Mouse (Mus musculus) heart, embryonic 13.5 days (tissue): ENCODE results near the gene Dnajb13. TPM values are rescaled to one million over a fixed set of nuclear protein-coding genes. Genes with fewer than 3 reads are reported as not detected.

Experiments used
- ATAC-seq: fragments of 200-750 bp; cut with Nextera tagmentation; 2 replicates; pipeline ENCODE4 v1.8.0; 2017; ENCODE audit warnings: moderate TSS enrichment; ENCODE audit not compliant: insufficient number of reproducible peaks, low FRiP score, low TSS enrichment; ENCODE audit errors: extremely low read depth
- H3K27ac ChIP-seq: fragments of 300-500 bp; sonication (generic); replicated peaks from 2 replicates; pipeline ENCODE4 v1.5.1; 2015; ENCODE audit warnings: moderate library complexity, mild to moderate bottlenecking, inconsistent platforms
- H3K27me3 ChIP-seq: fragments of 300-500 bp; sonication (generic); replicated peaks from 2 replicates; pipeline ENCODE4 v1.6.1; 2015; ENCODE audit warnings: mild to moderate bottlenecking, inconsistent platforms
- H3K36me3 ChIP-seq: fragments of 300-500 bp; sonication (generic); 2 replicates; pipeline ENCODE4 v1.6.1; 2015; ENCODE audit warnings: mild to moderate bottlenecking, inconsistent platforms
- H3K4me1 ChIP-seq: fragments of 300-500 bp; sonication (generic); 2 replicates; pipeline ENCODE4 v1.6.1; 2015; ENCODE audit warnings: inconsistent platforms
- H3K4me2 ChIP-seq: fragments of 300-500 bp; sonication (generic); 2 replicates; pipeline ENCODE4 v1.6.1; 2015; ENCODE audit warnings: inconsistent platforms, mild to moderate bottlenecking, moderate library complexity
- H3K4me3 ChIP-seq: fragments of 300-500 bp; sonication (generic); 2 replicates; pipeline ENCODE4 v1.5.1; 2015; ENCODE audit warnings: moderate library complexity, mild to moderate bottlenecking, inconsistent platforms
- H3K9ac ChIP-seq: fragments of 300-500 bp; sonication (generic); 2 replicates; pipeline ENCODE4 v1.6.1; 2015; ENCODE audit warnings: inconsistent platforms, mild to moderate bottlenecking, moderate library complexity
- H3K9me3 ChIP-seq: fragments of 300-500 bp; sonication (generic); 2 replicates; pipeline ENCODE4 v1.6.1; 2016; ENCODE audit warnings: inconsistent platforms
- WGBS: fragments of 180-500 bp; shearing (Covaris S2); methylation state at CpG from one replicate; pipeline ENCODE4 v1.1.7; 2015; ENCODE audit warnings: mixed read lengths; 5-methylcytosine and 5-hydroxymethylcytosine counted together
- polyA plus RNA-seq: library from polyadenylated mRNA; unstranded; fragments of >200 nt; fragmentation: Nextera tagmentation; extraction: Ambion mirVana; gene quantifications from 2 replicates; pipeline ENCODE4 v1.2.1, GENCODE M21; 2015

Dnajb13 gene
- polyA plus RNA-seq, 1 experiment from 2014 or later = 0.29 TPM

- H3K27me3 ChIP-seq = no peaks in the 10 kb centered on the region
- ATAC-seq = no peak
- peak overlapping the region; percentile 65 for H3K4me3 ChIP-seq
- WGBS = 31% methylated on average over 7 of the region's 7 CpGs
- H3K4me2 ChIP-seq = peak overlapping the region; percentile 82
- H3K4me1 ChIP-seq = peaks cover 12% of the 10 kb centered on the region
- peak overlapping the region; percentile 82; the same call in 1 of the 2 replicates for H3K27ac ChIP-seq
- H3K36me3 ChIP-seq = peaks cover 21% of the 10 kb centered on the region
- H3K9me3 ChIP-seq = no peaks in the 10 kb centered on the region
- H3K9ac ChIP-seq = peak overlapping the region; percentile 84
Measured at GRCm38 (mm10) chr7:100537519-100537902, 22.8 kb upstream of the Dnajb13 start.

- peaks cover 21% of the 10 kb centered on the region for H3K36me3 ChIP-seq
- H3K27me3 ChIP-seq = no peaks in the 10 kb centered on the region
- WGBS = under 1% methylated on average over 33 of the region's 33 CpGs
- peak within 1 kb of the TSS; percentile 84 for H3K9ac ChIP-seq
- peak within 1 kb of the TSS; percentile 82 for H3K4me2 ChIP-seq
- H3K9me3 ChIP-seq = no peaks in the 10 kb centered on the region
- H3K4me1 ChIP-seq = peaks cover 12% of the 10 kb centered on the region
- H3K27ac ChIP-seq = peak within 1 kb of the TSS; percentile 82
- H3K4me3 ChIP-seq = peak within 1 kb of the TSS; percentile 65
- ATAC-seq = peak; percentile 95
Measured at GRCm38 (mm10) chr7:100536804-100537518, 22.2 kb upstream of the Dnajb13 start, which contains the start of gene Coa4. Gene Coa4 (plus strand): TSS chr7:100537071.

GRCm38 (mm10) chr7:100535831-100536230, 21.1 kb upstream of the Dnajb13 start:
- peaks cover 12% of the 10 kb centered on the region for H3K4me1 ChIP-seq
- no peak overlapping the region for H3K27ac ChIP-seq
- peaks cover 21% of the 10 kb centered on the region for H3K36me3 ChIP-seq
- peak overlapping the region; percentile 82 for H3K4me2 ChIP-seq
- H3K4me3 ChIP-seq = no peak overlapping the region
- H3K9me3 ChIP-seq = no peaks in the 10 kb centered on the region
- 69% methylated on average over 2 of the region's 2 CpGs for WGBS
- ATAC-seq = no peak
- no peak overlapping the region for H3K9ac ChIP-seq
- no peaks in the 10 kb centered on the region for H3K27me3 ChIP-seq

- H3K36me3 ChIP-seq = peaks cover 5% of the 10 kb centered on the region
- no peak for ATAC-seq
- no peaks in the 10 kb centered on the region for H3K27me3 ChIP-seq
- no peak overlapping the region for H3K9ac ChIP-seq
- peaks cover 12% of the 10 kb centered on the region for H3K4me1 ChIP-seq
- 76% methylated on average over 3 of the region's 3 CpGs for WGBS
- H3K9me3 ChIP-seq = no peaks in the 10 kb centered on the region; the same call in 1 of the 2 replicates
- H3K27ac ChIP-seq = no peak overlapping the region
- no peak overlapping the region for H3K4me3 ChIP-seq
- no peak overlapping the region for H3K4me2 ChIP-seq
Measured at GRCm38 (mm10) chr7:100534216-100534615, 19.5 kb upstream of the Dnajb13 start.

GRCm38 (mm10) chr7:100533503-100533902, 18.7 kb upstream of the Dnajb13 start:
- WGBS = 49% methylated on average over 2 of the region's 2 CpGs
- Histone ChIP-seq H3K9ac (no peak overlapping the region), H3K27ac (no peak overlapping the region), H3K4me2 (no peak overlapping the region), H3K4me1 (peaks cover 12% of the 10 kb centered on the region), H3K27me3 (no peaks in the 10 kb centered on the region), H3K4me3 (no peak overlapping the region), H3K36me3 (no peaks in the 10 kb centered on the region), H3K9me3 (no peaks in the 10 kb centered on the region; the same call in 1 of the 2 replicates)
- ATAC-seq = no peak

GRCm38 (mm10) chr7:100530766-100531165, 16.0 kb upstream of the Dnajb13 start:
- no peak for ATAC-seq
- no peaks in the 10 kb centered on the region for H3K36me3 ChIP-seq
- no peak overlapping the region for H3K9ac ChIP-seq
- H3K27ac ChIP-seq = no peak overlapping the region
- no peak overlapping the region for H3K4me3 ChIP-seq
- H3K4me1 ChIP-seq = no peaks in the 10 kb centered on the region
- 89% methylated on average over 5 of the region's 5 CpGs for WGBS
- H3K27me3 ChIP-seq = no peaks in the 10 kb centered on the region
- no peaks in the 10 kb centered on the region; the same call in 1 of the 2 replicates for H3K9me3 ChIP-seq
- H3K4me2 ChIP-seq = no peak overlapping the region

- Histone ChIP-seq H3K36me3 (no peaks in the 10 kb centered on the region), H3K4me1 (no peaks in the 10 kb centered on the region), H3K27me3 (no peaks in the 10 kb centered on the region), H3K4me2 (no peak overlapping the region), H3K9me3 (no peaks in the 10 kb centered on the region), H3K27ac (no peak overlapping the region), H3K9ac (no peak overlapping the region), H3K4me3 (no peak overlapping the region)
- ATAC-seq = no peak
- 51% methylated on average over 8 of the region's 8 CpGs for WGBS
Measured at GRCm38 (mm10) chr7:100524669-100525068, 9.9 kb upstream of the Dnajb13 start.

- no peak overlapping the region for H3K27ac ChIP-seq
- H3K4me1 ChIP-seq = no peaks in the 10 kb centered on the region
- no peak overlapping the region for H3K4me2 ChIP-seq
- H3K27me3 ChIP-seq = no peaks in the 10 kb centered on the region
- no peak overlapping the region for H3K9ac ChIP-seq
- H3K4me3 ChIP-seq = no peak overlapping the region
- no peaks in the 10 kb centered on the region for H3K36me3 ChIP-seq
- ATAC-seq = no peak
- H3K9me3 ChIP-seq = no peaks in the 10 kb centered on the region
- WGBS = 69% methylated on average over 3 of the region's 3 CpGs
Measured at GRCm38 (mm10) chr7:100522222-100522621, 7.5 kb upstream of the Dnajb13 start.

- WGBS = 17% methylated on average over 10 of the region's 10 CpGs
Measured at GRCm38 (mm10) chr7:100520663-100521285, 6.0 kb upstream of the Dnajb13 start.

GRCm38 (mm10) chr7:100520204-100520603, 5.4 kb upstream of the Dnajb13 start:
- Histone ChIP-seq H3K4me1 (no peaks in the 10 kb centered on the region), H3K27me3 (0 out of 2 replicates have a peak, but pooled peaks cover 2% of the 10 kb centered on the region), H3K27ac (no peak overlapping the region), H3K36me3 (no peaks in the 10 kb centered on the region), H3K9ac (no peak overlapping the region), H3K9me3 (no peaks in the 10 kb centered on the region), H3K4me3 (no peak overlapping the region), H3K4me2 (no peak overlapping the region)
- 52% methylated on average over 7 of the region's 7 CpGs for WGBS
- no peak for ATAC-seq

More at GRCm38 (mm10) chr7:100520663-100521285, 6.0 kb upstream of the Dnajb13 start:
- H3K9me3 ChIP-seq = no peaks in the 10 kb centered on the region
- no peak overlapping the region for H3K27ac ChIP-seq
- H3K4me1 ChIP-seq = no peaks in the 10 kb centered on the region
- 0 out of 2 replicates have a peak, but pooled peaks cover 2% of the 10 kb centered on the region for H3K27me3 ChIP-seq
- no peak overlapping the region for H3K4me3 ChIP-seq
- H3K36me3 ChIP-seq = no peaks in the 10 kb centered on the region
- ATAC-seq = no peak
- H3K4me2 ChIP-seq = peak overlapping the region; percentile 38; the same call in 1 of the 2 replicates
- no peak overlapping the region for H3K9ac ChIP-seq

- 67% methylated on average over 8 of the region's 8 CpGs for WGBS
- H3K9ac ChIP-seq = no peak overlapping the region
- H3K4me1 ChIP-seq = no peaks in the 10 kb centered on the region; the same call in 1 of the 2 replicates
- peaks cover 25% of the 10 kb centered on the region for H3K27me3 ChIP-seq
- H3K27ac ChIP-seq = no peak overlapping the region
- H3K36me3 ChIP-seq = no peaks in the 10 kb centered on the region
- no peak overlapping the region for H3K4me3 ChIP-seq
- H3K9me3 ChIP-seq = no peaks in the 10 kb centered on the region
- no peak for ATAC-seq
- no peak overlapping the region for H3K4me2 ChIP-seq
Measured at GRCm38 (mm10) chr7:100511602-100512001, 3.2 kb downstream of the Dnajb13 start.
